Mouse (Mus musculus) embryonic facial prominence, embryonic 10.5 days (tissue): Measurements from ENCODE around the gene Gpd2. TPM values are rescaled to one million over a fixed set of nuclear protein-coding genes. Genes with fewer than 3 reads are reported as not detected.

Source experiments
- DNase-seq: peaks from one replicate; pipeline ENCODE4 v3.0.0-alpha.2; 2017; ENCODE audit warnings: low spot score
- H3K27ac ChIP-seq: fragments of 300-500 bp; sonication (generic); replicated peaks from 2 replicates; pipeline ENCODE4 v1.5.1; 2016; ENCODE audit warnings: mild to moderate bottlenecking
- H3K27me3 ChIP-seq: fragments of 300-500 bp; sonication (generic); replicated peaks from 2 replicates; pipeline ENCODE4 v1.6.1; 2016; ENCODE audit warnings: low read depth, mild to moderate bottlenecking; ENCODE audit not compliant: poor library complexity, severe bottlenecking
- H3K36me3 ChIP-seq: fragments of 300-500 bp; sonication (generic); replicated peaks from 2 replicates; pipeline ENCODE4 v1.6.1; 2016; ENCODE audit warnings: mild to moderate bottlenecking, moderate library complexity
- H3K4me1 ChIP-seq: fragments of 300-500 bp; sonication (generic); 2 replicates; pipeline ENCODE4 v1.6.1; 2016
- H3K4me3 ChIP-seq: fragments of 300-500 bp; sonication (generic); 2 replicates; pipeline ENCODE4 v1.5.1; 2016; ENCODE audit warnings: mild to moderate bottlenecking, moderate library complexity
- H3K9me3 ChIP-seq: fragments of 300-500 bp; sonication (generic); 2 replicates; pipeline ENCODE4 v1.6.1; 2016; ENCODE audit warnings: mild to moderate bottlenecking
- WGBS: fragments of 180-500 bp; shearing (Covaris S2); methylation state at CpG from one replicate; pipeline ENCODE4 v1.1.7; 2016; 5-methylcytosine and 5-hydroxymethylcytosine counted together
- polyA plus RNA-seq: library from polyadenylated mRNA; unstranded; fragments of >200 nt; fragmentation: Nextera tagmentation; extraction: Ambion mirVana; gene quantifications from 2 replicates; pipeline ENCODE4 v1.2.1, GENCODE M21; 2016

The Gpd2 gene
- polyA plus RNA-seq, result 20.4 and 25.0 TPM in 2 replicates

GRCm38 (mm10) chr2:57237475-57237919, at the start of gene Gpd2:
Gpd2 (plus strand) TSS chr2:57237635.
- Histone ChIP-seq H3K4me3 (peak within 1 kb of the TSS; percentile 76), H3K9me3 (no peaks in the 10 kb centered on the region), H3K27me3 (peaks cover 11% of the 10 kb centered on the region; the same call in 1 of the 2 replicates), H3K27ac (peak within 1 kb of the TSS; percentile 91), H3K4me1 (peaks cover 19% of the 10 kb centered on the region), H3K36me3 (no peaks in the 10 kb centered on the region)
- no peak for DNase-seq
- WGBS, result 6% methylated on average over 20 of the region's 20 CpGs

DNA sequence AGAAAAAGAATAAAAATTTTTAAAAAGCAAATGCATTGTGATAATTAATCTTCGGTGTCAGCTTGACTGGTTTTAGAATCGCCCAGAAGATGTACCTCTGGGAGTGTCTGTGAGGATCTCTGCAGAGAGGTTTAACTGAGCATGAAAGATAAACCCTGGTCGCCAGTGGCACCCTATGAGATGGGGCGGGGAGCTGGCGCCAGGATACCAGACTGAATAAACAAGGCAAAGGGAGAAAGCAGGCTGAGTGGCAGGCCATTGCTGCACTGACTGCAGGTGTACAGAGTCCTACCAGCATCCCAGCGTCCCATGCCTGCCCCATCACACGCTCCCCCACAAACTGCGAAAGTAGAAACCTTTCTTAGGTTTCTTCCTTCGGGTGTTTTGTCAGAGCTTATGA, 49.2 kb upstream of the Gpd2 start:
- peaks cover 7% of the 10 kb centered on the region for H3K4me1 ChIP-seq
- no peaks in the 10 kb centered on the region for H3K36me3 ChIP-seq
- no peak for DNase-seq
- no peak overlapping the region for H3K27ac ChIP-seq
- no peaks in the 10 kb centered on the region for H3K27me3 ChIP-seq
- WGBS, result 63% methylated on average over 9 of the region's 9 CpGs
- no peaks in the 10 kb centered on the region for H3K9me3 ChIP-seq
- H3K4me3 ChIP-seq, result no peak overlapping the region

GRCm38 (mm10) chr2:57190884-57191283, 46.6 kb upstream of the Gpd2 start:
- Histone ChIP-seq H3K27ac (no peak overlapping the region), H3K27me3 (no peaks in the 10 kb centered on the region), H3K36me3 (no peaks in the 10 kb centered on the region), H3K4me1 (no peaks in the 10 kb centered on the region), H3K9me3 (no peaks in the 10 kb centered on the region), H3K4me3 (no peak overlapping the region)
- no peak for DNase-seq

GRCm38 (mm10) chr2:57199046-57199445, 38.4 kb upstream of the Gpd2 start:
- no peaks in the 10 kb centered on the region for H3K27me3 ChIP-seq
- 90% methylated on average over 3 of the region's 3 CpGs for WGBS

GRCm38 (mm10) chr2:57208472-57209083, 28.9 kb upstream of the Gpd2 start:
- no peak overlapping the region for H3K27ac ChIP-seq
- H3K36me3 ChIP-seq, result no peaks in the 10 kb centered on the region
- H3K4me1 ChIP-seq, result no peaks in the 10 kb centered on the region
- no peak for DNase-seq
- H3K4me3 ChIP-seq, result no peak overlapping the region
- H3K9me3 ChIP-seq, result no peaks in the 10 kb centered on the region
- H3K27me3 ChIP-seq, result no peaks in the 10 kb centered on the region
- WGBS, result 88% methylated on average over 9 of the region's 9 CpGs

More at GRCm38 (mm10) chr2:57199046-57199445, 38.4 kb upstream of the Gpd2 start:
- no peak overlapping the region for H3K4me3 ChIP-seq
- no peak overlapping the region for H3K27ac ChIP-seq
- no peaks in the 10 kb centered on the region for H3K36me3 ChIP-seq
- DNase-seq, result no peak
- no peaks in the 10 kb centered on the region for H3K9me3 ChIP-seq
- H3K4me1 ChIP-seq, result no peaks in the 10 kb centered on the region

GRCm38 (mm10) chr2:57211049-57212001, 26.1 kb upstream of the Gpd2 start:
- DNase-seq, result no peak
- Histone ChIP-seq H3K36me3 (no peaks in the 10 kb centered on the region), H3K4me3 (no peak overlapping the region), H3K4me1 (no peaks in the 10 kb centered on the region), H3K27ac (no peak overlapping the region), H3K27me3 (no peaks in the 10 kb centered on the region), H3K9me3 (no peaks in the 10 kb centered on the region)
- WGBS, result 76% methylated on average over 9 of the region's 9 CpGs

- H3K27me3 ChIP-seq, result no peaks in the 10 kb centered on the region
- H3K36me3 ChIP-seq, result no peaks in the 10 kb centered on the region
- H3K27ac ChIP-seq, result no peak overlapping the region
- 89% methylated on average over 4 of the region's 4 CpGs for WGBS
- no peaks in the 10 kb centered on the region for H3K9me3 ChIP-seq
- no peaks in the 10 kb centered on the region for H3K4me1 ChIP-seq
- no peak overlapping the region for H3K4me3 ChIP-seq
- DNase-seq, result no peak
Observed at GRCm38 (mm10) chr2:57213364-57213763, 24.1 kb upstream of the Gpd2 start.

GRCm38 (mm10) chr2:57223288-57224026, 14.0 kb upstream of the Gpd2 start:
- 80% methylated on average over 3 of the region's 3 CpGs for WGBS
- Histone ChIP-seq H3K4me1 (no peaks in the 10 kb centered on the region), H3K27ac (no peak overlapping the region), H3K9me3 (no peaks in the 10 kb centered on the region), H3K4me3 (no peak overlapping the region), H3K36me3 (no peaks in the 10 kb centered on the region), H3K27me3 (peaks cover 21% of the 10 kb centered on the region)
- DNase-seq, result no peak

DNA sequence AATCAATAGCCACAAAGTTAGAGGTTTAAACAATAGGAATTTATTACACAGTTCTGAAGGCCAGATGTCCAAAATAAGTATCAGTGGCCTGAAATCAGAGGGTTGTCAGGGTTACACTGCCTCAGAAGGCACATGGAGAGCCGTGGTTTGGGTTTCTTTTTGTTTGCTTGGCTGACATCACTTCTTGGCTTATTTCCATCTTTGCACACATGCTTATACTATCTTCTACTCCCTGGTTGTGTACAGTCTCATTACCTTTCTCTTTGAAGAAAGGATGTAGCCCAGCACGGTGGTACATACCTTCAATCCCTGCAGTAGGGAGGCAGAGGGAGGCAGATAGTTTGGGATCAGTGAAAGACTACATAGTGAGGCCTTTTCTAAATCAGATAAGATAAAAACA, 12.2 kb upstream of the Gpd2 start:
- no peak for DNase-seq
- Histone ChIP-seq H3K4me3 (no peak overlapping the region), H3K27ac (no peak overlapping the region), H3K27me3 (peaks cover 21% of the 10 kb centered on the region), H3K9me3 (no peaks in the 10 kb centered on the region), H3K4me1 (0 out of 2 replicates have a peak, but pooled peaks cover 4% of the 10 kb centered on the region), H3K36me3 (no peaks in the 10 kb centered on the region)
- WGBS, result 80% methylated on average over 2 of the region's 2 CpGs

DNA sequence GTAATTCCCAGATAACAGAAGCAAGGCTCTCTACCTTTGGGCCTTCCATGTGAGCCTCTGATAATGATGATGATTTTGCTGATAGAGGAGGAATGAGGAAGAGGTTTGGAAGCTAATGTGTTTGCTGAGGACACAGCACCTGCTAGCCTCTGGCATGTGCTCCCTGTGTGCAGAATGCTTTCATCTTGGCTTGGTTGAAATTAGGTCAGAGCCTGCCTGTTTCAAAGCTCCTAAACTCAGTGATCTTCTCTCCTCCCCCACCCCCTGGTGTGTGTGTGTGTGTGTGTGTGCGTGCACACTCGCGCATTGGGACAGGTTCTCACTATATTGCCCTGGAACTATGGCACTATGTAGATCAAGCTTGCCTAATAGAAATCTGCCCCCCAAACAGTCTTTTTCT, 10.0 kb upstream of the Gpd2 start:
- Histone ChIP-seq H3K27me3 (peaks cover 21% of the 10 kb centered on the region), H3K4me3 (no peak overlapping the region), H3K27ac (no peak overlapping the region), H3K36me3 (no peaks in the 10 kb centered on the region), H3K4me1 (0 out of 2 replicates have a peak, but pooled peaks cover 4% of the 10 kb centered on the region), H3K9me3 (no peaks in the 10 kb centered on the region)
- 84% methylated on average over 3 of the region's 3 CpGs for WGBS
- no peak for DNase-seq

DNA sequence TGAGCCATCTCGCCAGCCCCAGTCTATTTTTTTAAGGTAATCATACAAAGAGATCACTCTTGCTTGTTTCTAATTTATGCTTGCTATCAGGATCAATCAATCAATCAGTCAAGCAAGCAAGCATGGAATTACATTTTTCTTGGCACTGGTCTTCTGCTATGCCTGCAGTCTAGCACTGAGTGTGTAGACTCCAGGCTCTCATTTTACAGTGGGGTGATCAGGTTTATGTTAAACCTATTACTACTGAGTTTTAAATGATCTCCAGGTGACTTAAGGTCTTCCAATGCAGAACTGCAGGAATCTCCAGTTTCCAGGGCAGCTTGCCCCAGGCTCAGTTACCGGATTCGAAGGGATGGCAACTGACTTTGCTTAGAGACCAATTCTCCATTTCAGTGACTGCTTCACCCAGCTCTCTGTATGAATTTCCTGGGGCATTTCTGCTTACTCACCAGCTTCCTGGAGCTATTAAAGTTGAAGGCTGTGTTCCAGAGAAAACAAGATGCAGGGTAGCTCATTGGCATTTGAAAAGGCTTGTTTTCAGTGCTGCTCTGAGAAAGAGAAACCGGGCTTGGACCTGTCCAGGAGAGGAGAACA, 7.7 kb upstream of the Gpd2 start:
- WGBS, result 37% methylated on average over 4 of the region's 4 CpGs
- Histone ChIP-seq H3K9me3 (no peaks in the 10 kb centered on the region), H3K4me3 (no peak overlapping the region), H3K27ac (no peak overlapping the region), H3K27me3 (peaks cover 10% of the 10 kb centered on the region; the same call in 1 of the 2 replicates), H3K36me3 (no peaks in the 10 kb centered on the region), H3K4me1 (0 out of 2 replicates have a peak, but pooled peaks cover 4% of the 10 kb centered on the region)
- peak; percentile 47 for DNase-seq

GRCm38 (mm10) chr2:57231432-57231831, 6.0 kb upstream of the Gpd2 start:
- no peak overlapping the region for H3K27ac ChIP-seq
- no peaks in the 10 kb centered on the region for H3K9me3 ChIP-seq
- H3K27me3 ChIP-seq, result 0 out of 2 replicates have a peak, but pooled peaks cover 5% of the 10 kb centered on the region
- 0 out of 2 replicates have a peak, but pooled peaks cover 4% of the 10 kb centered on the region for H3K4me1 ChIP-seq
- WGBS, result 82% methylated on average over 5 of the region's 5 CpGs
- H3K4me3 ChIP-seq, result no peak overlapping the region
- no peak for DNase-seq
- no peaks in the 10 kb centered on the region for H3K36me3 ChIP-seq
